Mouse (Mus musculus): ENCODE data around the gene Sgms1.
A peak's percentile ranks its signal among the peaks of the same experiment; 100 is the strongest.
"Not testable (repeated sequence)": the region's sequence is repeated elsewhere in the genome, so short reads cannot be mapped to it uniquely, and the experiment has no call there.

Sgms1 gene

GRCm38 (mm10) chr19:32136888-32137625 lies 252.5 kb downstream of the Sgms1 start:
- no peak for DNase-seq (ENCODE audit: low spot score)

GRCm38 (mm10) chr19:32131707-32132488 lies 257.6 kb downstream of the Sgms1 start:
- not testable (repeated sequence) for DNase-seq (ENCODE audit: low spot score)

GRCm38 (mm10) chr19:32129281-32129680 lies 260.2 kb downstream of the Sgms1 start:
- no peak for DNase-seq (ENCODE audit: low spot score)

GRCm38 (mm10) chr19:32127180-32127850 lies 262.2 kb downstream of the Sgms1 start:
- DNase-seq (ENCODE audit: low spot score) = no peak

- no peak for DNase-seq (ENCODE audit: low spot score)
These were observed 265.4 kb downstream of the Sgms1 start for GRCm38 (mm10) chr19:32124155-32124554.

- no peak for DNase-seq (ENCODE audit: low spot score)
These were observed 266.3 kb downstream of the Sgms1 start for GRCm38 (mm10) chr19:32123196-32123595.

- no peak for DNase-seq (ENCODE audit: low spot score)
These were observed 268.7 kb downstream of the Sgms1 start for GRCm38 (mm10) chr19:32120798-32121197.

GRCm38 (mm10) chr19:32119666-32120065 lies 269.8 kb downstream of the Sgms1 start:
- DNase-seq (ENCODE audit: low spot score) = no peak

GRCm38 (mm10) chr19:32118496-32118895 lies 271.0 kb downstream of the Sgms1 start:
- no peak for DNase-seq (ENCODE audit: low spot score)

- no peak for DNase-seq (ENCODE audit: low spot score)
These were observed 272.0 kb downstream of the Sgms1 start for GRCm38 (mm10) chr19:32117484-32118018.

- DNase-seq (ENCODE audit: low spot score) = no peak
These were observed 277.4 kb downstream of the Sgms1 start for GRCm38 (mm10) chr19:32111866-32112790.

GRCm38 (mm10) chr19:32107771-32108306 lies 281.7 kb downstream of the Sgms1 start, which contains the start of gene Asah2:
Gene Asah2, minus strand, starts transcription at chr19:32108211.
- DNase-seq (ENCODE audit: low spot score) = peak; percentile 45

GRCm38 (mm10) chr19:32106750-32107149 lies 282.8 kb downstream of the Sgms1 start:
- DNase-seq (ENCODE audit: low spot score) = no peak

GRCm38 (mm10) chr19:32104217-32104616 lies 285.3 kb downstream of the Sgms1 start:
- no peak for DNase-seq (ENCODE audit: low spot score)

- no peak for DNase-seq (ENCODE audit: low spot score)
These were observed 286.6 kb downstream of the Sgms1 start for GRCm38 (mm10) chr19:32102976-32103300.

- no peak for DNase-seq (ENCODE audit: low spot score)
These were observed 287.1 kb downstream of the Sgms1 start for GRCm38 (mm10) chr19:32102294-32102975.

- no peak for DNase-seq (ENCODE audit: low spot score)
These were observed 290.9 kb downstream of the Sgms1 start for GRCm38 (mm10) chr19:32098582-32098981.

- no peak for DNase-seq (ENCODE audit: low spot score)
These were observed 297.2 kb downstream of the Sgms1 start for GRCm38 (mm10) chr19:32092358-32092757.

GRCm38 (mm10) chr19:32090804-32091203 lies 298.7 kb downstream of the Sgms1 start:
- no peak for DNase-seq (ENCODE audit: low spot score)

GRCm38 (mm10) chr19:32088570-32088969 lies 300.9 kb downstream of the Sgms1 start:
- DNase-seq (ENCODE audit: low spot score) = no peak
